Mouse (Mus musculus): Measurements from ENCODE around the gene Ncoa1.

DNA sequence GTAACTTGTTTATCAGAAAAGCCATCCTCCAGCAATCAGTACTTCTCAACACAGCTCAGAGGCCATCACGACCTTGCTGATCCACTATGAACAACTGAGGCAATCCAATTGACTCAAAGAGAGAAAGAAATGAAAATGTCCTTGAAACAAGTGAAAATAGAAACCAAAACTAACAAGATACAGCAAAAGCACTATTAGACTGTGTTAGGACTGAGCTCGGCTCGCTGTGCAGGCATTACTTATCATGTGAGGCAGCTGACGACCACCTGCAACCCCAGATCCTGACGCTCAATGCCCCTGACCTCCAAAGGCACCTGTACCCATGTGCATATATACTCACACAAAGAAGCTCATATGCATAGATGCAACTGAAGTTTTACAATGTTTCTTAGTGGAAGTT, 40.8 kb downstream of the Ncoa1 start:
- TF ChIP-seq POLR2A (IDR thresholded peaks at IDR 0.05; ENCODE audit: insufficient read depth, low read depth, low read length): no peak
- TF ChIP-seq CTCF (IDR thresholded peaks at IDR 0.05; ENCODE audit: insufficient read depth, low read depth, low read length): no peak

Measured in olfactory bulb, adult 2 months (tissue).